Mouse (Mus musculus) bone marrow macrophage, adult 2 months (primary cell): ENCODE measurements around the gene Gpsm1. TPM values are rescaled to one million over a fixed set of nuclear protein-coding genes. Genes with fewer than 3 reads are reported as not detected.
A peak's percentile ranks its signal among the peaks of the same experiment; 100 is the strongest.

Experiments
- H3K27ac ChIP-seq: 2 replicates; pipeline ENCODE4 v1.5.1; 2012; ENCODE audit warnings: low read depth, low read length; ENCODE audit not compliant: insufficient read depth
- H3K4me1 ChIP-seq: 2 replicates; pipeline ENCODE4 v1.6.1; 2012; ENCODE audit warnings: low read length; ENCODE audit not compliant: control insufficient read depth, insufficient read depth
- H3K4me3 ChIP-seq: 2 replicates; pipeline ENCODE4 v1.5.1; 2012; ENCODE audit warnings: mild to moderate bottlenecking, low read length, moderate library complexity; ENCODE audit not compliant: insufficient read depth
- CTCF ChIP-seq: IDR thresholded peaks from 2 replicates; pipeline ENCODE4 v1.5.1; 2012; ENCODE audit warnings: low read depth, mild to moderate bottlenecking, low read length, moderate library complexity
- POLR2A ChIP-seq: IDR thresholded peaks from 2 replicates; pipeline ENCODE4 v1.6.1; 2012; ENCODE audit warnings: mild to moderate bottlenecking, low read depth, low read length, borderline replicate concordance
- polyA plus RNA-seq: library from polyadenylated mRNA; stranded (reverse); fragments of >200 nt; gene quantifications from 2 replicates; pipeline ENCODE4 v1.2.4, GENCODE M21; 2012; ENCODE audit not compliant: missing spikeins, insufficient read depth, insufficient read length

The Gpsm1 gene
- polyA plus RNA-seq, 1 experiment, result 5.5 TPM

GRCm38 (mm10) chr2:26338302-26339203 is 23.2 kb downstream of the Gpsm1 start:
- no peaks in the 10 kb centered on the region for H3K4me1 ChIP-seq
- H3K27ac ChIP-seq, result no peak overlapping the region
- no peak overlapping the region for H3K4me3 ChIP-seq
- no peak for TF ChIP-seq POLR2A
- TF ChIP-seq CTCF, result no peak

GRCm38 (mm10) chr2:26339204-26339551 is 23.9 kb downstream of the Gpsm1 start:
- Histone ChIP-seq H3K4me1 (no peaks in the 10 kb centered on the region), H3K27ac (no peak overlapping the region), H3K4me3 (no peak overlapping the region)
- TF ChIP-seq CTCF, result no peak

- no peaks in the 10 kb centered on the region for H3K4me1 ChIP-seq
- no peak for TF ChIP-seq POLR2A
- no peak for TF ChIP-seq CTCF
- H3K4me3 ChIP-seq, result no peak overlapping the region
- H3K27ac ChIP-seq, result no peak overlapping the region
These were observed 26.2 kb downstream of the Gpsm1 start for GRCm38 (mm10) chr2:26341510-26341981.

GRCm38 (mm10) chr2:26342044-26342443 is 26.7 kb downstream of the Gpsm1 start:
- no peaks in the 10 kb centered on the region for H3K4me1 ChIP-seq
- no peak overlapping the region for H3K4me3 ChIP-seq
- H3K27ac ChIP-seq, result no peak overlapping the region

GRCm38 (mm10) chr2:26342609-26343490 is 27.5 kb downstream of the Gpsm1 start:
- H3K27ac ChIP-seq, result no peak overlapping the region
- H3K4me1 ChIP-seq, result no peaks in the 10 kb centered on the region
- H3K4me3 ChIP-seq, result no peak overlapping the region
- no peak for TF ChIP-seq CTCF
- no peak for TF ChIP-seq POLR2A

More at GRCm38 (mm10) chr2:26342044-26342443, 26.7 kb downstream of the Gpsm1 start:
- TF ChIP-seq POLR2A, result no peak
- no peak for TF ChIP-seq CTCF

- Histone ChIP-seq H3K4me1 (peaks cover 19% of the 10 kb centered on the region), H3K27ac (no peak overlapping the region), H3K4me3 (no peak overlapping the region)
- no peak for TF ChIP-seq CTCF
- no peak for TF ChIP-seq POLR2A
These were observed 32.9 kb downstream of the Gpsm1 start for GRCm38 (mm10) chr2:26348241-26348640.

GRCm38 (mm10) chr2:26351358-26352290 is 36.3 kb downstream of the Gpsm1 start, which contains the start of gene Dnlz:
Gene Dnlz (minus strand): TSS chr2:26352110.
- H3K4me1 ChIP-seq, result peaks cover 21% of the 10 kb centered on the region

GRCm38 (mm10) chr2:26352291-26352910 is 37.1 kb downstream of the Gpsm1 start:
- H3K27ac ChIP-seq, result no peak overlapping the region
- peak overlapping the region; percentile 85 for H3K4me3 ChIP-seq
- no peak for TF ChIP-seq POLR2A
- TF ChIP-seq CTCF, result no peak
- peaks cover 28% of the 10 kb centered on the region for H3K4me1 ChIP-seq

More at GRCm38 (mm10) chr2:26351358-26352290, 36.3 kb downstream of the Gpsm1 start, which contains the start of gene Dnlz:
- Histone ChIP-seq H3K27ac (peak within 1 kb of the TSS; percentile 54), H3K4me3 (peak within 1 kb of the TSS; percentile 85)
- TF ChIP-seq CTCF (peak; percentile 37), POLR2A (0 out of 2 replicates have a peak, but pooled peaks have one; percentile 4)
